Mouse (Mus musculus): ENCODE results near the gene Smarcd1.

The Smarcd1 gene

DNA sequence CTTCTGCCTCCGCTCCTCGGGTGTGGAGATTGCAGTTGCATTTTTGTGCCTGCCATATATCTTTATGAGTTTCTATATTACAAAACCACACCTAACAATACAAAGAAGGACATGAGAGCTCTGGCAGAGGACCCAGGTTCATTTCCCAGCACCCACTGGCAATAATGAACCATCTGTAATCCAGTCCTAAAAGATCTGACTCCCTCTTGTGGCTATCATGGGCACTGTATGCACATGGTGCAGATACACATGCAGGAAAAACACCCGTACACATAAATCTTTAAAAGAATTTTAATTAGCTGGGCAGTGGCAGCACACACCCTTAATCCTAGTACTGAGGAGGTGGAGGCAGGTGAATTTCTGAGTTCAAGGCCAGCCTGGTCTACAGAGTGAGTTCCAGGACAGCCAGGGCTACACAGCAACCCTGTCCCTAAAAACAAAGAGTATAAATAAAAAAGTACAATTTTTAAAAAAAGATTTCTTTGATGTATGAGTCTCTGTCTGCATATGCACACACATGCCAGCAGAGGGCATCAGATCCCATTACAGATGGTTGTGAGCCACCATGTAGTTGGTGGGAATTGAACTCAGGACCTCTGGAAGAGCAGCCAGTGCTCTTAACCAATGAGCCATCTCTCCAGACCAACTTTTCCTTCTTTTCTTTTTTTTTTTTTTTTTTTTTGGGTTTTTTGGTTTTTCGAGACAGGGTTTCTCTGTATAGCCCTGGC lies 27.3 kb downstream of the Smarcd1 start:
- in situ Hi-C loops (cut with MboI, MseI) = loop anchor here (5.0 to 10.0 kb wide), 2 partner anchors 43 to 176 kb away; partner anchors contain the start of gene Cers5

DNA sequence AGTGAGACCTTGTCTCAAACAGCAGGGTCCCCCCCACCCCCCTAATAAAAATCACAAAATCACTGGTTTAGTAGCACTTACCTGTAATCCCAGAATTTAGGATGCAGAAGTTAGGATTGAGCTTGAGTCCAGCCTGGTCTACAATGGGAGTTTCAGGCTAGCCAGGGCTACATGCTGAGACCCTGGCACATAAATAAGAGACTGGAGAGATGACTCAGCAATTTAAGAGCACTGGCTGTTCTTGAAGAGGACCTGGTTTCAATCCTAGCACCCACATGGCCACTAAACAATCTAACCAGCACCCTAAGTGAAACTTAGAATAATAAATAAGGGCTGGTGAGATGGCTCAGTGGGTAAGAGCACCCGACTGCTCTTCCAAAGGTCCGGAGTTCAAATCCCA lies 29.2 kb downstream of the Smarcd1 start:
- in situ Hi-C loops (cut with MboI, MseI) = no loop called here

DNA sequence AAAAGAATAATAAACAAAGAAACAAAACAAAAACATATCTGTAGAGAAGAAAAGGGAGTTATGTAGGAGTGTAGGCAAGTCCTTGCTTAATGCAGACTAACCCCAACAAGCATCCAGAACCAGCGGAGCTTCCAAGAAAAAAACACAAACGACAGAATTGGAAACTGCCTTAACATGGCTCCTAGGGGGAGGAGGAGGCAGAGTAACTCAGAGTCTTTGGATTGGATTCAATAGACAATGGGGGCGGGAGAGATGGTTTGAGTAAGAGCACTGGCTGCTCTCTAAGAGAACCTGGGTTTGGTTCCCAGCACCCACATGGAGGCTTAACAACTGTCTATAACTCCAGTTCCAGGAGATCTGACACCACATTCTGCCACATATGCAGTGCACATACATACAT lies 29.7 kb downstream of the Smarcd1 start:
- in situ Hi-C loops (cut with MboI, MseI) = no loop called here

DNA sequence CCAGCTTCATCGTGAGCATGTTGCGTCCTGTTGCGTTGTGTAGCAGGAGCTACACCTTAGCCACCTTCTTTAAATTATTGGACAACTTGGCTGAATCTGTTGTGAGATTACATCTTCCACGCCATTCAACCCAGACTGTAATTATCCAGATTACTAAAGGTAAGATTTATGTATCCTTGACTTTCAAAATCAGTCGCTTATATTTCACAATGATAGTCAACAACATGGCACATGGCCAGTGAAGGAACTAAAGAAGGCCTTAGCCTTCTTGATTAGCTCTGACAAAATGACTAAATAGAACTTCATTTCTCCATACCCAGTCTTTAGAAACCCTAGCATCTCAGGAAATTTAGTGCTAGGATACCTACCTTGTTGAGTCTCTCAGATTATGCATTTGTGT lies 31.3 kb downstream of the Smarcd1 start:
- in situ Hi-C loops (cut with MboI, MseI) = no loop called here

DNA sequence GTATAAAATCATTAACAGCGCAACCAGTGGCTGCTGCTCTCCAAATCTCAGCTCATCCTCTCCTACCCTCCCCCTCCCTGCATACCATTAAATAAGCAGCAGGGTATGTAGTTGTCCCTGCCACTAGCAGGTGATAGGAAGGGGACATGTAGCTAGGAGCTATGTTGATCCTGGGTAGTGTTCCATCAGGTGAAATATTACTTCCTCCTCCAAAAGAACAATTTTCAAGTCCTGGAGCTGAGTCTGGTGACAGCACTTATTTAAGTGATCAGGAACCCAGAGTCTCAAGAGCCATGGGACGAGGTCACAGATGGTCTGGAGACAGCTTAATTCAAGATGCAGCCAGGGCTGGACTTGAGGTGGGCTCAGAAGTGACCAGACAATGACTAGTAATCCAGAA lies 33.7 kb downstream of the Smarcd1 start:
- in situ Hi-C loops (cut with MboI, MseI) = no loop called here

DNA sequence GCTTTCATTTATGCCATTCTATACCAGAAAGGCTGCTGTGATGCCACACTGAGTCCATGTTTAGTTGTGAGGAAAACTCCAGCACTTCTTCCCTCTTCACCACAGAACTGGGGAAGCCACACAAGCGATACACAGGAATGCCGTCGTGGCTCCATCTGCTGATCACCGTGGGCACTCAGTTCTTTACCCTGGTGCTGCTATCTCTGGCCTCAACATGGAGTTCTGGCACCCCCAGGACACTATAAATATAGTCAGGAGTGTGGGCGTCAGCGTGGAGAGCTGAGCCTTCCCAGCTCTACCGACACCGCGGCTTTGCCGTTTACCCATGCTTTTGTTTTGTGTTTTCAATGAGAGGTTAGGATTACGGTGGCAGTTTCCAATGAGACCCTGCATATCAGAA lies 34.7 kb downstream of the Smarcd1 start:
- in situ Hi-C loops (cut with MboI, MseI) = no loop called here

DNA sequence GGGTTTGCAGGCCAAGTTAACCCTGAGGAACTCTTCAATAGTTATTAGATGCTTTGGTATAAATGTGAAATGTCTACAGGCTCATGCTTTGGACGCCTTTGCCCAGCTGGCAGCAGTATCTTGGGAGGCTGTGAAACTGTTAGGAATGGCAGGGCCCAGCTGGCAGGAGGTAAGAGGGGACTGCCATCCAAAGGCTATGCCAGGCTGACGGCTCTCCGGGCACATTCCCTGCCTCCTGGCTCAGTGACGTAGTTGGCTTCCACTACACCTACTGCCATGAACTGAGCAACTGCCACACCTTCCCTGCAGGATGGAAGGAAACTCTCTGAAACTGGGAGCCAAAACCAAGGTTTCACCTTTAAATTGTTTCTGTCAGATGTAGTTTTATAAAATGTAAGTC lies 38.3 kb downstream of the Smarcd1 start:
- in situ Hi-C loops (cut with MboI, MseI) = no loop called here

DNA sequence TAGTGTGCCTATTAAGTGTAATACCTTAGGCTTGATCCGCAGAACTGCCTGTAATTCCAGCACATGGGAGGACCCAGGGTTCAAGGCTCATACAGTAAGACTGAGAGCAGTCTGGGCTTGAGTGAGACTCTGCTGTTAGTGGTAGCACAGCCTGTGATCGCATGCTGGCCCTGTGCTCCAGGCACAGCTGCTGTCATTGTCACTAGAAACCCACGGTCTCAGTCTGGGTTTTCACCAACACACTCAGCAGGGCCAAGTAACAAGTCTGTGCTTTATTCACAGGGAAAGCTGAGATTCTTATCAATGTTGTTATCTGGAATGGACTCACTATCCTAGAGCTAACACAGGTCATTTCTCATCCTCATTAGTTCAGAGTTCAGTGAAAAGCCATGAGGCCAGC lies 52.3 kb downstream of the Smarcd1 start:
- in situ Hi-C loops (cut with MboI, MseI) = loop anchor here (25.0 kb wide), 1 partner anchor 892 kb away; the partner anchor contains the start of gene Kmt2d
